Mouse (Mus musculus) liver, adult (tissue): ENCODE data around the gene Tas1r1.

ENCODE experiments used
- GATA4 ChIP-seq: IDR thresholded peaks from 2 replicates; pipeline ENCODE4 v1.6.1; 2014; ENCODE audit warnings: mild to moderate bottlenecking, low read length; ENCODE audit not compliant: insufficient replicate concordance

Tas1r1 gene

GRCm38 (mm10) chr4:151988342-151989109 is 49.8 kb downstream of the Tas1r1 start, which contains the start of gene Thap3:
Thap3 (minus strand) TSS chr4:151988997.
- no peak; the same call in 1 of the 2 replicates for TF ChIP-seq GATA4

- no peak for TF ChIP-seq GATA4
Observed at GRCm38 (mm10) chr4:151988014-151988341, 50.4 kb downstream of the Tas1r1 start.

- no peak for TF ChIP-seq GATA4
Observed at GRCm38 (mm10) chr4:151986650-151987049, 51.7 kb downstream of the Tas1r1 start.

GRCm38 (mm10) chr4:151985886-151986285 is 52.5 kb downstream of the Tas1r1 start:
- TF ChIP-seq GATA4 = no peak

GRCm38 (mm10) chr4:151983560-151983959 is 54.8 kb downstream of the Tas1r1 start:
- no peak for TF ChIP-seq GATA4

- TF ChIP-seq GATA4 = no peak
Observed at GRCm38 (mm10) chr4:151983043-151983442, 55.3 kb downstream of the Tas1r1 start.

GRCm38 (mm10) chr4:151981363-151981762 is 57.0 kb downstream of the Tas1r1 start:
- TF ChIP-seq GATA4 = no peak

GRCm38 (mm10) chr4:151980699-151981098 is 57.7 kb downstream of the Tas1r1 start:
- TF ChIP-seq GATA4 = no peak
